Mouse (Mus musculus) embryo, embryonic 10.5 days (tissue): ENCODE results near the gene Olfr487.
"Not testable (repeated sequence)": the region's sequence is repeated elsewhere in the genome, so short reads cannot be mapped to it uniquely, and the experiment has no call there.

Experiments
- DNase-seq: peaks from one replicate; pipeline ENCODE4 v3.0.0-alpha.2; 2015; ENCODE audit warnings: low spot score

The Olfr487 gene

DNA sequence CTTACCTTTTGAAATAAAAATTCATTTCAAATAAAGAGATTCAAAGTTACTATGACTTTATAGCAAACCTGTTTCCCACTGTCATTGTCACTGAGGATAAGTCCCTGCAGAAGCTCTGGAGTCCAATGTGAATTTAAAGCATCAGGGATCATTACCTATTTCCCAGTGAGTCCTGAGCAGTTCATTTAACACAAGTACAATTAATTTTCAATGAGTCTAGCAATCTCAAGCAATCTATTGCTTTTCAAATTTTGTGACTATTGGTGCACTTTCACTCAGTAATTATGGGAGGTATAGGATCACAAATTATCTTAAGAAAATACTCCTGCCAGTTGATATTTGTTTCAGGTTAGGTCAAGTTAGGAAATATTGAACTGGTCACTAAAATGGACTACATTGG, at the start of gene Olfr487:
TSS of gene Olfr487 (minus strand) at position 101 of the 400 bp plus-strand sequence.
- not testable (repeated sequence) for DNase-seq

DNA sequence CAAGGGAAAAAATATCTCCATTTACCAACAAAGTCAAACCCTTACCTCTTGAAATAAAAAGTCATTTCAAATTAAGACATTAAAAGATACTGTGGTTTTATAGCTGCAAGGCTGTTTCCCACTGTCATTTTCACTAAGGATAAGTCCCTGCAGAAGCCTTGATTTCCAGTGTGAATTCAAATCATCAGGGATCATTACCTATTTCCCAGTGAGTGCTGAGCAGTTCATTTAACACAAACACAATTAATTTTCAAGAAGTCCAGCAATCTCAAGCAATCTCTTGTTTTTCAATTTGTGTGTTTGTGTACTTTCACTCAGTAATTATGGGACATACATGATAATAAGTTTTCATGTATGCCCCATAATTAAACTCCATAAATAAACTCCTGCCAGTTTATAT, 43.8 kb upstream of the Olfr487 start, which contains the start of gene Olfr488:
TSS of gene Olfr488 (minus strand) at position 101 of the 400 bp plus-strand sequence.
- DNase-seq, result no peak

DNA sequence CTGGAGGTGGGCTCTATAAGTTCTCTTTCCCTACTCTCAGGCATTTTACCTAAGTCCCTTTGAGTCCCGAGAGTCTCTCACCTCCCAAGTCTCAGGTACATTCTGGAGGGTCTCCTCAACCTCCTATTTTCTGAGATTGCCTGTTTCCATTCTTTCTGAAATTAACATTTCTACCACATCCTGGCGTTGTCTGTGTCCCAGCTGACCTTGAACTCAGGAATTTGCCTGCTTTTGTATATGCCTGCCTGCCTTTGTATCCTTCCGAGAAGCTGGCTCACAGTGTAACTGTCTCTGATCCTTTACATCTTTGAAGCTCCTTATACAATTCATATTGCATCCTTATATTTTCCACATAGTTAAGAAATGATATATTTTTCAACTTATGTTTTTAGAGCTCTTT, 19.1 kb upstream of the Olfr487 start:
- DNase-seq, result no peak

DNA sequence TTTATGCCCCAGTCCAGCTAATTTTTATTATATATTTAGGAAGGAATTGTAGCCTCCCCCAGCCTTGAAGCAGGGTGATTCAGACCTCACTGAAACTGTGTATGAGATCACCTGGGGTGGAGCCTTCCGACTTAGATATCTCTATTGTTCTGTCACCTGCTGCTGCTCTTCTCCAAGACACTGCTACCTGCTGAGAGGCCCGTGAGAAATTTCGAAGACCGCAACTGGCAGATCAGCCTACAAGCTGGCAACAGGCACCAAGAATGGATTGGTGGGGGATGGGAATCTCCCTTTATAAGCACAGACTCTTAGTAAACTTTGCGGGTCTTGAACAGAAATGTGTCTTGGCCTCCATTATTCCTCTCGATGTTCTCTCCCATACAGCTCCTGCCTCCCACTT, 17.5 kb downstream of the Olfr487 start:
- DNase-seq, result no peak

DNA sequence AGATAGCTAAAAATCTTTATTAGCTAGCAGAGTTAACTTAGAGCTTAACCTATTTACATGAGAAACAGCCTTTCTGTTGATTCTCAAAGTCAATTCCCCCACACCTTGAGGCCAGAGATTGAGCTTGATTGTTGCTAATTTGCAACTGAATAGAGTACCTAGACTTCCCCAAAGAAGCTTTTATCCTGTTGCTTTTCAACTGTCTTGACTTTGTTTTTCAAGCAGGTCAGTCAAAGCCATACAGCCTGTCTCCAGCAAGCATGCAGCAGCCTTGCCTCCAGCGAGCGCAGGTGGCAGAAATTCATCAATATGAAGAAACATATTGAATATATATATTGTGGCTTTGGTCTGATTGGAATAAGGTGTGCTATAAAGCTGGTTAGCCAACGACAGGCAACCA, 18.1 kb downstream of the Olfr487 start:
- DNase-seq, result not testable (repeated sequence)

GRCm38 (mm10) chr7:108192714-108193113, 21.7 kb downstream of the Olfr487 start:
- DNase-seq, result not testable (repeated sequence)

DNA sequence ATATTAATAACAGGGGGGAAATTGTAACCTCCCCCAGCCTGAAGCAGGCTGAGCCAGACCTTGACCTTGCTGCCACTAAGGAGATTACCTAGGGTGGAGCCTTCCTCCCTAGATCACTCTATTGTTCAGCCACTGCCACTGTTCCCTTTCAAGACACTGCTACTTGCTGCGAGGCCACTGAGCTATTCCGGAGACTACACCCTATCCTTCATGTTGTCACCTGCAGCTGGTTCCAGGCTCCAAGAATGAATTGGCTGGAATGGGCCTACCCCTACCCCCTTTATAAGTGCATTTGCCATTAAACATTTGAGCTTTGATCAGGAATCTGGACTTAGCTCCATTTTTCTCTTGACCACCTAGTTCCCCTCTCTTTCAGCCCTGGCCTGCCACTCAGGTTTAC, 23.2 kb downstream of the Olfr487 start:
- DNase-seq, result not testable (repeated sequence)

DNA sequence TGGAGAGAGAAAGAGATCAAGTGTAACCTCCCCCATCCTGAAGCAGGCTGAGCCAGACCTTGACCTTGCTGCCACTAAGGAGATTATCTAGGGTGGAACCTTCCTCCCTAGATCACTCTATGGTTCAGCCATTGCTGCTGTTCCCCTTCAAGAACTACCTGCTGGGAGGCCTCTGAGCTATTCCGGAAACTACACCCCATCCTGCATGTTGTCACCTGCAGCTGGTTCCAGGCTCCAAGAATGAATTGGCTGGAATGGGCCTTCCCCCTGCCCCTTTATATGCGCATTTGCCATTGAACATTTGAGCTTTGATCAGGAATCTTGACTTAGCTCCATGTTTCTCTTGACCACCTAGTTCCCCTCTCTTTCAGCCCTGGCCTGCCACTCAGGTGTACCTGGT, 29.2 kb downstream of the Olfr487 start:
- not testable (repeated sequence) for DNase-seq

DNA sequence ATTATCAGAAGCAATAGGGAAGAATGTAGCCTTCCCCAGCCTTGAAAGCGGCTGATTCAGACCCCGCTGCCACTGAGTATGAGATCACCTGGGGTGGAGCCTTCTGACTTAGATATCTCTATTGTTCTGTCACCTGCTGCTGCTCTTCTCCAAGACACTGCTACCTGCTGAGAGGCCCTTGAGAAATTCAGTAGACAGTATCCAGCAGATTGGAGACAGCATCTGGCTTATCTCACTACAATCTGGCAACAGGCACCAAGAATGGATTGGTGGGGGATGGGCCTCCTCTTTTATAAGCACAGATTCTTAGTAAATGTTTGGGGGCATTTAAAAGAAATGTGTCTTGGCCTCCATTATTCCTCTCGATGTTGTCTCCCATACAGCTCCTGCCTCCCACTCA, 30.0 kb downstream of the Olfr487 start:
- DNase-seq, result not testable (repeated sequence)

- not testable (repeated sequence) for DNase-seq
These were observed 41.8 kb downstream of the Olfr487 start, which contains the start of gene Olfr486 for GRCm38 (mm10) chr7:108172642-108173041. Gene Olfr486 (minus strand): TSS chr7:108172742.

GRCm38 (mm10) chr7:108159771-108160170, 54.7 kb downstream of the Olfr487 start, which contains the start of gene Olfr485:
Gene Olfr485 (minus strand): TSS chr7:108159871.
- no peak for DNase-seq
